In genomic region chr16:94083848-94084525, GRCm38 (mm10) we compare ENCODE assay signal across 9 mouse cellular contexts. TPM values are rescaled to one million over a fixed set of nuclear protein-coding genes. Genes with fewer than 3 reads are reported as not detected.
DNase-seq lines count a peak whose midpoint lies in the region; ATAC-seq and TF ChIP-seq lines count a peak whose summit lies in the region.
"Had no signal": no experiment of that assay in that cellular context is flagged by ENCODE, and none has a peak within 500 bp of the region (broad histone marks: within the 10 kb centered on the region; RNA-seq: fewer than 3 reads in every experiment).

No protein-coding gene starts in this region.

- TF ChIP-seq POLR2A in thymus, adult 2 months (IDR thresholded peaks at IDR 0.05; ENCODE audit: control insufficient read depth, extremely low read depth, insufficient read depth, low read length, poor library complexity) = no peak

- H3K4me1 ChIP-seq in heart, embryonic 15.5 days (replicated peaks) = peaks cover 30% of the 10 kb centered on the region
- peaks cover 6% of the 10 kb centered on the region for H3K4me1 ChIP-seq in thymus, adult 2 months (replicated peaks; ENCODE audit: control insufficient read depth, insufficient read depth, low read length)
- H3K4me1 ChIP-seq in limb, embryonic 11.5 days (ENCODE audit: control insufficient read depth, insufficient read depth, low read length) = peaks cover 16% of the 10 kb centered on the region

- ATAC-seq in heart, embryonic 15.5 days (replicated peaks; ENCODE audit: insufficient number of reproducible peaks, insufficient read depth, low FRiP score, low read depth) = no peak
- ATAC-seq in limb, embryonic 11.5 days (ENCODE audit: insufficient number of reproducible peaks, low FRiP score, low TSS enrichment, low read depth) = no peak

- H3K4me2 ChIP-seq in heart, embryonic 15.5 days = peak overlapping the region; percentile 78; the same call in 1 of the 2 replicates
- H3K4me2 ChIP-seq in limb, embryonic 11.5 days (ENCODE audit: low read depth, severe bottlenecking) = peak overlapping the region; percentile 13

- no peaks in the 10 kb centered on the region for H3K9me3 ChIP-seq in heart, embryonic 15.5 days (replicated peaks)
- H3K9me3 ChIP-seq in limb, embryonic 11.5 days (ENCODE audit: control insufficient read depth, low read length) = no peaks in the 10 kb centered on the region
- H3K9me3 ChIP-seq: liver, embryonic 15.5 days had no signal

- no peak overlapping the region for H3K9ac ChIP-seq in heart, embryonic 15.5 days
- H3K9ac ChIP-seq in limb, embryonic 11.5 days (ENCODE audit: low read length) = no peak overlapping the region
- H3K9ac ChIP-seq: liver, embryonic 15.5 days had no signal

- intact Hi-C loops in heart, postnatal 14 days (cut with DNase I) = no loop called here
- intact Hi-C loops in left cerebral cortex, postnatal 14 days (cut with DNase I) = loop anchor here (10.0 kb wide), 1 partner anchor 1389 kb away; no protein-coding TSS in a partner anchor

- TF ChIP-seq CTCF in thymus, adult 2 months (IDR thresholded peaks at IDR 0.05; ENCODE audit: borderline replicate concordance, control insufficient read depth, extremely low read depth, insufficient read depth, low read length, poor library complexity) = no peak

- no peak overlapping the region for H3K27ac ChIP-seq in heart, embryonic 15.5 days
- H3K27ac ChIP-seq in thymus, adult 2 months (ENCODE audit: control insufficient read depth, insufficient read depth, low read length) = no peak overlapping the region
- no peak overlapping the region for H3K27ac ChIP-seq in limb, embryonic 11.5 days (replicated peaks; ENCODE audit: low read depth, low read length)
- H3K27ac ChIP-seq: liver, embryonic 15.5 days had no signal

- 1% methylated on average over 41 of the region's 41 CpGs for WGBS in heart, embryonic 15.5 days
- 6% methylated on average over 41 of the region's 41 CpGs for WGBS in thymus, adult 2 months
- under 1% methylated on average over 41 of the region's 41 CpGs for WGBS in limb, embryonic 11.5 days

- no peaks in the 10 kb centered on the region for H3K36me3 ChIP-seq in heart, embryonic 15.5 days
- H3K36me3 ChIP-seq in thymus, adult 2 months (ENCODE audit: control insufficient read depth, insufficient read depth, low read length) = no peaks in the 10 kb centered on the region
- H3K36me3 ChIP-seq in limb, embryonic 11.5 days (ENCODE audit: control insufficient read depth, insufficient read depth, low read length) = no peaks in the 10 kb centered on the region
- H3K36me3 ChIP-seq: liver, embryonic 15.5 days had no signal

- peaks cover 97% of the 10 kb centered on the region for H3K27me3 ChIP-seq in heart, embryonic 15.5 days
- H3K27me3 ChIP-seq in thymus, adult 2 months (ENCODE audit: control insufficient read depth, insufficient read depth, low read length) = peaks cover 78% of the 10 kb centered on the region
- peaks cover 89% of the 10 kb centered on the region for H3K27me3 ChIP-seq in limb, embryonic 11.5 days (ENCODE audit: control insufficient read depth, insufficient read depth, low read length)

- peak overlapping the region; percentile 49; the same call in 1 of the 2 replicates for H3K4me3 ChIP-seq in heart, embryonic 15.5 days
- no peak overlapping the region for H3K4me3 ChIP-seq in thymus, adult 2 months (ENCODE audit: control insufficient read depth, insufficient read depth, low read length)
- H3K4me3 ChIP-seq in limb, embryonic 11.5 days (ENCODE audit: low read depth, low read length) = peak overlapping the region; percentile 32

- no peak for DNase-seq in heart, postnatal 14 days
- DNase-seq in thymus, postnatal 4 days = peak; percentile 37
- DNase-seq in thymus, adult 2 months = no peak
- peak; percentile 73 for DNase-seq in limb, embryonic 11.5 days (ENCODE audit: low spot score)
- DNase-seq in adrenal gland, adult 2 months = no peak
- no peak for DNase-seq in left cerebral cortex, postnatal 14 days (ENCODE audit: low spot score in 2 of 2)
- DNase-seq in spleen, adult 18-20 months = no peak

RNA-seq across cellular contexts. Expression of gene Sim2, which starts 0.7 kb away (rescaled TPM):
- polyA plus RNA-seq in heart, embryonic 15.5 days (2015; fragmentation: Nextera tagmentation; extraction: Ambion mirVana) = 0.05 and 0.67 TPM in 2 replicates
- under 1 TPM in 1 of 2 experiments, not detected in 1; 0.05 TPM for total RNA-seq in heart, postnatal 14 days (2021)
- 0.07 and 0.09 TPM in 2 replicates for polyA plus RNA-seq in thymus, adult 2 months (2012; rRNA removed)
- polyA plus RNA-seq in limb, embryonic 11.5 days (2014; fragmentation: Nextera tagmentation; extraction: Ambion mirVana) = 2.6 and 2.7 TPM in 2 replicates
- not detected for total RNA-seq in adrenal gland, adult 2 months (2021)
- not detected in 2 replicates for polyA plus RNA-seq in adrenal gland, adult 2 months (2012; rRNA removed)
- total RNA-seq in left cerebral cortex, postnatal 14 days (2021) = under 1 TPM; 0.11 TPM
- polyA plus RNA-seq: liver, embryonic 15.5 days had no signal

Comparison
In these comparisons a context has a peak if more than half of its experiments do, and no peak if none do; other contexts are left out.
1. DNase-seq: peak in thymus, postnatal 4 days (single experiment) and limb, embryonic 11.5 days (single experiment); none in heart, postnatal 14 days (0 of 2), thymus, adult 2 months (single experiment), adrenal gland, adult 2 months (single experiment), left cerebral cortex, postnatal 14 days (0 of 2) and spleen, adult 18-20 months (0 of 2).